12 mouse cellular contexts compared by ENCODE assay signal in the genomic region with DNA sequence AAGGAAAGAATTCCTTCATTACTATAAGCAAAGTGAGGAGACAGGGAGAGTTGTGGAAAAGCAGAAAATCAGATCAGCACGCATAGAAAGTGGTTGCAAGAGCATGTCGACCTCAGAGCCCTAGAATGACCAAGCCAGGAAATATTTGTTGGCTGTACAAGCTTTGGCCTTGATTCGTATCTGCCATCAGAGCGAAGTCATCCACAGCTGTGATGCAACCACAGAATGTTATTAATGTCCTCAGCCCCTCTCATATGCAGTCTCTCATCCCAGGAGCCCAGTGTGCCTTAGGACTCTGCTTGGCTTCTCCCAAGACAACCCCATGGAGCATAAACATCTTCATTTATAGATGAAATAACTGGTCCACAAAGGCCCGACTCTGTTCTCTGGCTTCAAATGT.
DNase-seq lines count a peak whose midpoint lies in the region; ATAC-seq and TF ChIP-seq lines count a peak whose summit lies in the region.
"Had no signal": no experiment of that assay in that cellular context is flagged by ENCODE, and none has a peak within 500 bp of the region (broad histone marks: within the 10 kb centered on the region; RNA-seq: fewer than 3 reads in every experiment).

No protein-coding gene starts in this region.

- ATAC-seq in stomach, postnatal 0 days (ENCODE audit: low FRiP score, low TSS enrichment), result peak; percentile 51; the same call in 1 of the 2 replicates
- no peak for ATAC-seq in megakaryocyte progenitor cell, adult 5-6 weeks (replicated peaks; ENCODE audit: poor library complexity)

- TF ChIP-seq EP300 in heart, adult 2 months (IDR thresholded peaks at IDR 0.05; ENCODE audit: insufficient read depth, low read depth, low read length), result 0 out of 2 replicates have a peak, but pooled peaks have one; percentile 15
- no peak for TF ChIP-seq EP300 in stomach, postnatal 0 days (optimal IDR thresholded peaks at IDR 0.05)

- peaks cover 21% of the 10 kb centered on the region for H3K36me3 ChIP-seq in heart, adult 2 months (ENCODE audit: control insufficient read depth, insufficient read depth, low read length)
- no peaks in the 10 kb centered on the region for H3K36me3 ChIP-seq in testis, adult 2 months (ENCODE audit: control insufficient read depth, insufficient read depth, low read length)
- no peaks in the 10 kb centered on the region for H3K36me3 ChIP-seq in stomach, postnatal 0 days (ENCODE audit: control insufficient read depth, insufficient read depth, low read length)
- H3K36me3 ChIP-seq: embryonic facial prominence, embryonic 13.5 days; liver, embryonic 15.5 days had no signal

- H3K27ac ChIP-seq in heart, adult 2 months, result peak overlapping the region; percentile 44
- peak overlapping the region; percentile 14 for H3K27ac ChIP-seq in testis, adult 2 months (ENCODE audit: control insufficient read depth, insufficient read depth, low read depth, low read length)
- H3K27ac ChIP-seq in stomach, postnatal 0 days (replicated peaks), result no peak overlapping the region; the same call in 1 of the 2 replicates
- H3K27ac ChIP-seq: embryonic facial prominence, embryonic 13.5 days; liver, embryonic 15.5 days had no signal

- 45% methylated on average over 5 of the region's 5 CpGs for WGBS in heart, adult 2 months
- WGBS in stomach, postnatal 0 days, result 51% methylated on average over 5 of the region's 5 CpGs

- peak in 1 of 2 experiments; percentile 56 for DNase-seq in heart, adult 2 months
- no peak for DNase-seq in heart, postnatal 10 days
- no peak for DNase-seq in testis, postnatal 10 days (ENCODE audit: low spot score)
- DNase-seq in gastrocnemius, postnatal 25 days, result peak; percentile 63
- no peak for DNase-seq in stomach, postnatal 0 days (ENCODE audit: low spot score)
- DNase-seq in embryo, embryonic 10.5 days (ENCODE audit: low spot score), result no peak
- DNase-seq: cerebellum, adult 18-20 months; kidney, adult 11 months had no signal

- no peaks in the 10 kb centered on the region for H3K27me3 ChIP-seq in heart, adult 2 months (ENCODE audit: control insufficient read depth, insufficient read depth, low read length)
- H3K27me3 ChIP-seq in testis, adult 2 months (ENCODE audit: control insufficient read depth, insufficient read depth, low read length), result no peaks in the 10 kb centered on the region
- no peaks in the 10 kb centered on the region for H3K27me3 ChIP-seq in stomach, postnatal 0 days (ENCODE audit: control insufficient read depth, insufficient read depth, low read length)
- H3K27me3 ChIP-seq: embryonic facial prominence, embryonic 13.5 days; liver, embryonic 15.5 days had no signal

- 0 out of 2 replicates have a peak, but pooled peaks cover 2% of the 10 kb centered on the region for H3K79me2 ChIP-seq in heart, adult 2 months (replicated peaks; ENCODE audit: control insufficient read depth, insufficient read depth, low read length)

- no peak overlapping the region for H3K4me2 ChIP-seq in stomach, postnatal 0 days (replicated peaks; ENCODE audit: low read depth)
- H3K4me2 ChIP-seq: embryonic facial prominence, embryonic 13.5 days; liver, embryonic 15.5 days had no signal

- H3K9ac ChIP-seq in heart, adult 2 months (ENCODE audit: low read depth, low read length), result no peak overlapping the region
- no peak overlapping the region for H3K9ac ChIP-seq in stomach, postnatal 0 days (ENCODE audit: low read length)
- H3K9ac ChIP-seq: embryonic facial prominence, embryonic 13.5 days; liver, embryonic 15.5 days had no signal

- intact Hi-C loops in heart, adult 2 months (cut with DNase I), result loop anchor here (5.0 kb wide), 2 partner anchors 200 to 755 kb away; no protein-coding TSS in a partner anchor
- intact Hi-C loops in heart, postnatal 10 days (cut with DNase I), result loop anchor here (2.0 to 10.0 kb wide), 4 partner anchors 51 to 757 kb away; no protein-coding TSS in a partner anchor

- peaks cover 9% of the 10 kb centered on the region for H3K4me1 ChIP-seq in heart, adult 2 months (ENCODE audit: control insufficient read depth, insufficient read depth, low read length)
- H3K4me1 ChIP-seq in testis, adult 2 months (ENCODE audit: control insufficient read depth, insufficient read depth, low read length), result no peaks in the 10 kb centered on the region
- H3K4me1 ChIP-seq in stomach, postnatal 0 days (replicated peaks; ENCODE audit: control insufficient read depth, insufficient read depth), result no peaks in the 10 kb centered on the region
- H3K4me1 ChIP-seq: liver, embryonic 15.5 days had no signal

- H3K4me3 ChIP-seq in heart, adult 2 months, result no peak overlapping the region
- no peak overlapping the region for H3K4me3 ChIP-seq in testis, adult 2 months (ENCODE audit: control insufficient read depth, low read depth, low read length)
- H3K4me3 ChIP-seq in stomach, postnatal 0 days (ENCODE audit: low read depth, low read length), result no peak overlapping the region
- H3K4me3 ChIP-seq: embryonic facial prominence, embryonic 13.5 days; liver, embryonic 15.5 days had no signal

- TF ChIP-seq CTCF in heart, adult 2 months (IDR thresholded peaks at IDR 0.05), result no peak
- no peak for TF ChIP-seq CTCF in testis, adult 2 months (IDR thresholded peaks at IDR 0.05; ENCODE audit: control insufficient read depth, insufficient read depth, insufficient replicate concordance, low read depth, low read length)
- no peak for TF ChIP-seq CTCF in stomach, postnatal 0 days (IDR thresholded peaks at IDR 0.05; ENCODE audit: low read depth)

- no peaks in the 10 kb centered on the region for H3K9me3 ChIP-seq in stomach, postnatal 0 days (ENCODE audit: control insufficient read depth, low read length)
- H3K9me3 ChIP-seq: embryonic facial prominence, embryonic 13.5 days; liver, embryonic 15.5 days had no signal

- no peak for TF ChIP-seq POLR2A in heart, adult 2 months (IDR thresholded peaks at IDR 0.05; ENCODE audit: insufficient read depth, low read depth, low read length)
- TF ChIP-seq POLR2A in testis, adult 2 months (IDR thresholded peaks at IDR 0.05; ENCODE audit: control insufficient read depth, low read depth, low read length), result no peak
